Mouse (Mus musculus): Measurements from ENCODE around the gene Wnt8b.

DNA sequence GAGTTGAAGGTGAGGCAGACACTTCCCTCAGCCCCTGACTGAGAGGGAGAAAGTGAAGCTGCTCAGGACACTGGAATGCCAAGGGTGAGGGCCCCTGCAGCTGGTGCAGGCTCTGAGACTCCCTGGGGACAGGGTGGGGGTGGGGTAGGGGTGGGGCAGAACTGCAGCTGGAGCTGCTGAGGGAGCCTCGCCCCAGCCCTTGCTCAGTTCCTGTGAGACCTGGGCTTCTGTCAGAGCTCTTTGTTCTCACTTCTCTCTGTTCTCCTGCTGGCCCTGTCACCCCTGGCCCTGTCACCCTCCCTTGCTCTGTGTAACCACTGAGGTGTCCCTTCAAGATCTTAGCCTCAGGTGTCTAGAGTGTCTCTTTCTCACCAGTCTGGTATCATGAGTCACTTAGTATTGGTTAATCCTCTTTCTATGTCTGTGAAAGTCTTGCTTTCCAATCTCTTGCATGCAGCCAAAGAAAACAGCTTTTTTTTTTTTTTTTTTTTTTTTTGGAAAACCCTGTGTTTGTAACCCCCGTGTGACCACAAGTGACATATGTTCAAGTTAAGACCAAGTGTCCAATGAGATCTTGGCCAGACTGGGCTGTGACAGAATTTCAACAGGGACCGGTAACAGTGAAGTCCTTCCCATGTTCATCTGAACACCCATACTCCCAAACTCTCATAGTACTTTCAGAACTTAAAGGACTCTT, 35.8 kb upstream of the Wnt8b start:
- TF ChIP-seq GATA2 (IDR thresholded peaks at IDR 0.05; ENCODE audit: borderline replicate concordance, low read depth, low read length): no peak
- TF ChIP-seq CTCF (IDR thresholded peaks at IDR 0.05; ENCODE audit: low read depth, low read length): no peak

Data from G1E (cell line).